Mouse (Mus musculus) ES-Bruce4 (cell line): Measurements from ENCODE around the gene Acsbg1.

Source experiments
- CTCF ChIP-seq: IDR thresholded peaks from one replicate; pipeline ENCODE4 v1.8.1; 2011; ENCODE audit warnings: low read depth, low read length
- POLR2A ChIP-seq: IDR thresholded peaks from one replicate; pipeline ENCODE4 v1.8.1; 2011; ENCODE audit warnings: low read length; ENCODE audit not compliant: insufficient read depth

- TF ChIP-seq POLR2A: no peak
- TF ChIP-seq CTCF: no peak
Observed at GRCm38 (mm10) chr9:54587863-54588262, 73.8 kb downstream of the Acsbg1 start.
